Mouse (Mus musculus): Measurements from ENCODE around the gene Zdhhc14. TPM values are rescaled to one million over a fixed set of nuclear protein-coding genes. Genes with fewer than 3 reads are reported as not detected.
A peak's percentile ranks its signal among the peaks of the same experiment; 100 is the strongest.

Gene Zdhhc14
- 2.1 and 2.6 TPM in 2 replicates for polyA plus RNA-seq (2014; fragmentation: Nextera tagmentation; extraction: Ambion mirVana)

DNA sequence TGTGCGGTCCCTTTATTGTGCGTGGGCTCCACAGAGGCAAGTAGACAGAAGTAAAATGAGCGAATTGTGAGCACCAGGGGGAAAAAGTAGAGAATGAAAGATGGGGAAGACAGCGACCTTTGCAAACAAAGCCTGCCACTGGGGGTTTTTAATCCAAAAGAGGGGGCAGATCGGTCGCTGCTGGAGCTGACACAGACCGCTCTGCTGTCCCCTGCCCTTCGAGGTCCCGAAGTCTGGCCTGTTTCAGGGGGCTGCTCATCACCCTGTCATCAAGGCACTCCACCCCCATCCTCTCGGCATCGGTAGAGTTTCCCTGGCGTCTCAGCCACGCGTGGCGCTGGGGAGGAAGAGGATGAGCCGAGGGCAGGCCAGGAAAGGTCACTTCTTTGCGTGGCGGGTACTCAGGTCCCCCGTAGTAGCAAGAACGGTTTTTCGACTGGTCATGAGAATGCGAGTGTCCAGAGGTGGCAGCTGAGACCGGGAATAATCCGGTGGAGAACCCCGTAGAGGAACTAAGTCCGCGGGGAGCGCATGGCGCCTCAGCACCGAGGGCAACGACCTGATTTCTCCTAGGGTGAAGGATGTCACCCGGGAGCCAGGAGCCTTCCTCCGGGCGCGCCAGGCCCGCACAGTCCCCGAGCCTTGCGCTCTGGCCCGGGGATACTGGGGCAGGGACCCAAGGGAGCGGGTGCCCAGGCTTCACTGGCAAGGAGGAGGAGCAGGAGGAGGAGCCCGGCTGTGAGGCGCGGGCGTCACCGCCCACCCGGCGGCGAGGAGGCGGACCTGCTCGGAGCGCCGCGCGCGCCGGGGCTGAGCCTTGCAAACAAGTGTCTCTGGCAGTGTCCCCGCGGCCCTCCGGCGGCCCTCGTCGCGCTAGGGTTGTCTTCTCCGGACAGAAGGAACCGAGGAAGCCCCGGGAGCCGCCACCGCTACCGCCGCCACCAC, at the start of gene Zdhhc14:
TSS of gene Zdhhc14 (plus strand) at position 757 of the 945 bp plus-strand sequence.
- H3K4me2 ChIP-seq (ENCODE audit: low read length), result peak within 1 kb of the TSS; percentile 99
- 0% methylated on average over 66 of the region's 70 CpGs for WGBS
- no peaks in the 10 kb centered on the region for H3K9me3 ChIP-seq (ENCODE audit: control insufficient read depth, low read length)
- ATAC-seq (replicated peaks; ENCODE audit: low FRiP score, low TSS enrichment, low read depth), result peak; percentile 94
- no peaks in the 10 kb centered on the region for H3K36me3 ChIP-seq (ENCODE audit: control insufficient read depth, insufficient read depth, low read length)
- peak; percentile 92 for DNase-seq (ENCODE audit: low spot score)
- peaks cover 16% of the 10 kb centered on the region for H3K27me3 ChIP-seq (replicated peaks; ENCODE audit: control insufficient read depth, insufficient read depth, low read length)
- H3K4me1 ChIP-seq (replicated peaks; ENCODE audit: control insufficient read depth, insufficient read depth, low read length), result peaks cover 9% of the 10 kb centered on the region
- peak within 1 kb of the TSS; percentile 46 for H3K9ac ChIP-seq (ENCODE audit: low read length)
- peak within 1 kb of the TSS; percentile 70 for H3K27ac ChIP-seq (ENCODE audit: low read depth)
- peak within 1 kb of the TSS; percentile 74 for H3K4me3 ChIP-seq (ENCODE audit: low read depth, low read length)

DNA sequence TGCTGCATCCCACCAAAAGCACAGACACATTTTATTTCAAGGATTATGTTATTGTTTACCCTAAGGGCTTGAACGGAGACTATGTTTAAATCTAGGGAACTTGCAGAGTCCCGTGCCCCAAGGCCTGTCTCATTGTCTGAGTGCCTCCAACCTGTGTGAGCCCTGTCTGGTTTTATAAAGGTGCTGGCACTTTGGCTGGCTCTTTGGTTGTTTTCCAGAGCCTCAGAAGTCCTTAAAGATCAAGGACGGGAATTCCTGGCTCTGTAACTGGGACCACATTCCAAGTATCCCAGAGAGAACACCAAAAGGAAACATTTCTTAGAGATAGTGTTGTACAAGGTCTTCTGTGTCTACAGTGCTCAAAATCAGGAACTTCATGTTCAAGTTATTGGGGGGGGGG, 49.1 kb upstream of the Zdhhc14 start:
- DNase-seq (ENCODE audit: low spot score) (no peak), ATAC-seq (replicated peaks; ENCODE audit: low FRiP score, low TSS enrichment, low read depth) (no peak)
- Histone ChIP-seq H3K4me2 (ENCODE audit: low read length) (no peak overlapping the region), H3K4me3 (ENCODE audit: low read depth, low read length) (no peak overlapping the region), H3K4me1 (replicated peaks; ENCODE audit: control insufficient read depth, insufficient read depth, low read length) (peaks cover 15% of the 10 kb centered on the region), H3K9ac (ENCODE audit: low read length) (no peak overlapping the region), H3K36me3 (ENCODE audit: control insufficient read depth, insufficient read depth, low read length) (peaks cover 5% of the 10 kb centered on the region; the same call in 1 of the 2 replicates), H3K9me3 (ENCODE audit: control insufficient read depth, low read length) (no peaks in the 10 kb centered on the region), H3K27me3 (replicated peaks; ENCODE audit: control insufficient read depth, insufficient read depth, low read length) (no peaks in the 10 kb centered on the region), H3K27ac (ENCODE audit: low read depth) (no peak overlapping the region)
- WGBS, result 39% methylated on average over 3 of the region's 3 CpGs

DNA sequence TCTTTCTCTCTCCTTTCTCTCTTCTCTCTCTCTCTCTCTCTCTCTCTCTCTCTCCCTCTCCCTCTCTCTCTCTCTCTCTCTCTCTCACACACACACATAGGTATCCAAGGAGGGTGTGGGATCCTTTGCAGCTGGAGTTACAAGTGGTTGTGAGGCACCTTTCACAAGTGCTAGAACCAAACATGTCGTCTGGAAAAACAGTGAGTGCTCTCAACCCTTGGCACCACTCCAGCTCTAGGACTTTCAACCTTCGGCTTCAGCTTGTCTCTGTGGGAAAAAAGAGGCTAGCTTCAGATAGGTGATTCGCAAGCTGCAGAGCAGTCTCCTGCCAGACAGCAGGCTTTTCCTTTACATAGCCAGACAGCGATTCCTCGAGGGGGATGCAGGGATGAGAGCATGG, 48.6 kb upstream of the Zdhhc14 start:
- Histone ChIP-seq H3K36me3 (ENCODE audit: control insufficient read depth, insufficient read depth, low read length) (no peaks in the 10 kb centered on the region; the same call in 1 of the 2 replicates), H3K27ac (ENCODE audit: low read depth) (no peak overlapping the region), H3K4me1 (replicated peaks; ENCODE audit: control insufficient read depth, insufficient read depth, low read length) (peaks cover 13% of the 10 kb centered on the region), H3K4me3 (ENCODE audit: low read depth, low read length) (no peak overlapping the region), H3K9me3 (ENCODE audit: control insufficient read depth, low read length) (no peaks in the 10 kb centered on the region), H3K27me3 (replicated peaks; ENCODE audit: control insufficient read depth, insufficient read depth, low read length) (no peaks in the 10 kb centered on the region), H3K4me2 (ENCODE audit: low read length) (no peak overlapping the region), H3K9ac (ENCODE audit: low read length) (no peak overlapping the region)
- 36% methylated on average over 5 of the region's 5 CpGs for WGBS
- DNase-seq (ENCODE audit: low spot score) (no peak), ATAC-seq (replicated peaks; ENCODE audit: low FRiP score, low TSS enrichment, low read depth) (no peak)

DNA sequence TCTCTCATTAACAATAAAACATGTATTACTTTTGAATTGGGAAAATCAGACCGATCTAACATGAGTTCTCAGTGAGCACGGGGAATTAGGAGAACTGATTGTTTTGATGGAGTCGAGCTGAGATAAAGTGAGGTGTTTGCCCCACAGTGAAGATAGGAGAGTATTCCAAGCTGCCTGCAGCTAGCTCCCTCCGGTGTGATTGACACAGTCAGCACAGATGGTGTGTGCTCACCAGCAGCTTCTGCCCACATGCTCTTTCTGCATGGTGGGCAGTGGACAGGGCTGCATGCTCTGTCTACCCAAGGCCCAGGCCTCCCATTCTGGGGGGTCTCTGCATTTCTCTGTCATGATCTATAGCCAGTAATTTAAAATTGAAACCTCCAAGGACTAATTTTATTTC, 38.7 kb upstream of the Zdhhc14 start:
- 0 out of 2 replicates have a peak, but pooled peaks cover 3% of the 10 kb centered on the region for H3K27me3 ChIP-seq (replicated peaks; ENCODE audit: control insufficient read depth, insufficient read depth, low read length)

DNA sequence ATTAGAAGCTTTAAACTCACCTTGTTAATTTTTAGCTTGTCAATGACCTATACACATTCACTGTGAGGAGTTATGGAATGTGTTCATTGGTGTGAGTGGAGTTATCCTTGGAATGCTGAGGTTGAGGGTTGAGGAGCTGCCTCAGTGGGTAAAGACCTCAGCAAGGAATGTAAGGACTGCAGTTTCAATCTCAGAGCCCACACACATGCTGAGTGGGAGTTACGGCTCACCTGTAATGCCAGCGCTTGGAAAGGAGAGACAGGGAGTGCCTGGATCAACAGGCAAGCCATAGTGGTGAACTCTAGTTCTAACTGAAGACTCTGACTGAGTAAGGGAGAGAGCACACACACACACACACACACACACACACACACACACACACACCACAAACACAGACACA, 28.4 kb upstream of the Zdhhc14 start:
- no peak for ATAC-seq (replicated peaks; ENCODE audit: low FRiP score, low TSS enrichment, low read depth)
- Histone ChIP-seq H3K27ac (ENCODE audit: low read depth) (no peak overlapping the region), H3K4me3 (ENCODE audit: low read depth, low read length) (no peak overlapping the region), H3K9ac (ENCODE audit: low read length) (no peak overlapping the region), H3K4me1 (replicated peaks; ENCODE audit: control insufficient read depth, insufficient read depth, low read length) (no peaks in the 10 kb centered on the region), H3K27me3 (replicated peaks; ENCODE audit: control insufficient read depth, insufficient read depth, low read length) (no peaks in the 10 kb centered on the region), H3K9me3 (ENCODE audit: control insufficient read depth, low read length) (no peaks in the 10 kb centered on the region), H3K36me3 (ENCODE audit: control insufficient read depth, insufficient read depth, low read length) (no peaks in the 10 kb centered on the region), H3K4me2 (ENCODE audit: low read length) (no peak overlapping the region)
- no peak for DNase-seq (ENCODE audit: low spot score)
- 86% methylated on average over 2 of the region's 2 CpGs for WGBS

More for the DNA sequence above, 38.7 kb upstream of the Zdhhc14 start:
- no peaks in the 10 kb centered on the region for H3K36me3 ChIP-seq (ENCODE audit: control insufficient read depth, insufficient read depth, low read length)
- H3K4me1 ChIP-seq (replicated peaks; ENCODE audit: control insufficient read depth, insufficient read depth, low read length), result no peaks in the 10 kb centered on the region
- H3K9ac ChIP-seq (ENCODE audit: low read length), result no peak overlapping the region
- H3K9me3 ChIP-seq (ENCODE audit: control insufficient read depth, low read length), result no peaks in the 10 kb centered on the region
- DNase-seq (ENCODE audit: low spot score) (no peak), ATAC-seq (replicated peaks; ENCODE audit: low FRiP score, low TSS enrichment, low read depth) (no peak)
- H3K4me3 ChIP-seq (ENCODE audit: low read depth, low read length), result no peak overlapping the region
- H3K4me2 ChIP-seq (ENCODE audit: low read length), result no peak overlapping the region
- H3K27ac ChIP-seq (ENCODE audit: low read depth), result no peak overlapping the region
- 79% methylated on average over 4 of the region's 4 CpGs for WGBS

DNA sequence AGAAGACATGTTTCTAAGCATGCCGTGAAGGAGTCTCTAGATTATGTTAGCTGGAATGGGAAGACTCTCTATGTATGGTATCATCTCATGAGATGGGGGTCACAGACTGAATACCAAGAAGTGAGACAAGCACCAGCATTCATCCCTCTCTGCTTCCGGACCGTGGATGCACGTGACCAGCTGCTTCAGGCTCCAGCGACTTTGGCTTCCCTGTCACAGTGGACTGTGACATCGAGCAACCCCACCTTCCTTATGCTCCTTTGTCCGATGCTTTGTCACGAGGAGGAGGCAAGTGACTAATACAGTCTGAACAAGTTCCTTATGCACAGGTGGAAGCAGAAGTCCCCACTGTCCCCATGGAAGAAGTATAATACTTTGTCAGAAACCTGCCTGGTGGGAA, 25.6 kb upstream of the Zdhhc14 start:
- DNase-seq (ENCODE audit: low spot score) (no peak), ATAC-seq (replicated peaks; ENCODE audit: low FRiP score, low TSS enrichment, low read depth) (no peak)
- Histone ChIP-seq H3K9me3 (ENCODE audit: control insufficient read depth, low read length) (no peaks in the 10 kb centered on the region), H3K27me3 (replicated peaks; ENCODE audit: control insufficient read depth, insufficient read depth, low read length) (no peaks in the 10 kb centered on the region), H3K4me2 (ENCODE audit: low read length) (no peak overlapping the region), H3K36me3 (ENCODE audit: control insufficient read depth, insufficient read depth, low read length) (no peaks in the 10 kb centered on the region), H3K4me1 (replicated peaks; ENCODE audit: control insufficient read depth, insufficient read depth, low read length) (no peaks in the 10 kb centered on the region), H3K27ac (ENCODE audit: low read depth) (no peak overlapping the region), H3K4me3 (ENCODE audit: low read depth, low read length) (no peak overlapping the region), H3K9ac (ENCODE audit: low read length) (no peak overlapping the region)
- 86% methylated on average over 8 of the region's 8 CpGs for WGBS

DNA sequence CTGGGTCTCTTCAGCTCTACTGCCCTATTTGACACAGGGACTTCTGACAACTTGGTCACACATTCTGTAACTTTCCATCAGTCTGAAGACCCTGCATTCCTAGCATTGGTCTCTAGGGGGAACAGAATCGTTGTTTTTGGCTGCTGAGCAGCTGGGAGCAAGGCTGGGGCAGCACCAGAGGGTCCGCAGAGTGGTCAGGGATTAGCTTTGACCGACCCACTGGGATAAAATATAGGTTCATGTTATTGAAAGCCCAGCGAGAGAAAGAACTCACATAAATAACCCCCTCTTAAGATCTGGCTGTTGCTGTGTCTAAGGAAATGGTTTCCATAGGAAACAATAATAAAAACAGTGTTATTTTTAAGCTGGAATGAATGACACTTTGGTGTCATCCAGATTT, 25.2 kb upstream of the Zdhhc14 start:
- no peaks in the 10 kb centered on the region for H3K27me3 ChIP-seq (replicated peaks; ENCODE audit: control insufficient read depth, insufficient read depth, low read length)
- no peaks in the 10 kb centered on the region for H3K4me1 ChIP-seq (replicated peaks; ENCODE audit: control insufficient read depth, insufficient read depth, low read length)
- DNase-seq (ENCODE audit: low spot score) (no peak), ATAC-seq (replicated peaks; ENCODE audit: low FRiP score, low TSS enrichment, low read depth) (no peak)
- no peaks in the 10 kb centered on the region for H3K36me3 ChIP-seq (ENCODE audit: control insufficient read depth, insufficient read depth, low read length)
- no peak overlapping the region for H3K9ac ChIP-seq (ENCODE audit: low read length)
- no peak overlapping the region for H3K27ac ChIP-seq (ENCODE audit: low read depth)
- H3K4me3 ChIP-seq (ENCODE audit: low read depth, low read length), result no peak overlapping the region
- no peak overlapping the region for H3K4me2 ChIP-seq (ENCODE audit: low read length)
- no peaks in the 10 kb centered on the region for H3K9me3 ChIP-seq (ENCODE audit: control insufficient read depth, low read length)
- WGBS, result 48% methylated on average over 4 of the region's 4 CpGs

DNA sequence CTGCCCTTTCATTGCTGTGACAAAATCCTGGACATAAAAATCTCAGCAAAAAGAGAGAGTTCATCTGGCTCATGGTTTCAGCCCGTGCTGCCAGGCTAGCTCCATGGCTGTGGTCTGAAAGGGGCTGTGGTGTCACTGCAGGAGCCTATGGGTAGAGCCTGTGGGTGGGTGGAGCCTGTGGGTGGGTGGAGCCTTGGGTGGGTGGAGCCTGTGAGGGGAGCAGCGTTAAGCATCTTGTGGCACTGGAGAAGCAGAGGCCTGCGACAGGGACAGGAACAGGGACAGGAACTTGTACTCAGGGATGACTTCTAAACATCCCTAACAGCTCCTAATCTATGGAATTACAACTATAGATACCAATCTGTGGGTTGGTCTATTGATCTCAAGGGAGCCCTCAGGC, 20.1 kb upstream of the Zdhhc14 start:
- no peak overlapping the region for H3K27ac ChIP-seq (ENCODE audit: low read depth)
- H3K9ac ChIP-seq (ENCODE audit: low read length), result no peak overlapping the region
- no peaks in the 10 kb centered on the region for H3K36me3 ChIP-seq (ENCODE audit: control insufficient read depth, insufficient read depth, low read length)
- no peaks in the 10 kb centered on the region for H3K4me1 ChIP-seq (replicated peaks; ENCODE audit: control insufficient read depth, insufficient read depth, low read length)
- ATAC-seq (replicated peaks; ENCODE audit: low FRiP score, low TSS enrichment, low read depth) (no peak), DNase-seq (ENCODE audit: low spot score) (no peak)
- no peaks in the 10 kb centered on the region for H3K9me3 ChIP-seq (ENCODE audit: control insufficient read depth, low read length)
- H3K4me2 ChIP-seq (ENCODE audit: low read length), result no peak overlapping the region
- no peak overlapping the region for H3K4me3 ChIP-seq (ENCODE audit: low read depth, low read length)
- no peaks in the 10 kb centered on the region for H3K27me3 ChIP-seq (replicated peaks; ENCODE audit: control insufficient read depth, insufficient read depth, low read length)
- 45% methylated on average over 3 of the region's 3 CpGs for WGBS
